Mouse (Mus musculus) forebrain, embryonic 14.5 days (tissue): ENCODE results near the gene Card9. TPM values are rescaled to one million over a fixed set of nuclear protein-coding genes. Genes with fewer than 3 reads are reported as not detected.

Source experiments
- ATAC-seq: fragments of 200-750 bp; cut with Nextera tagmentation; 2 replicates; pipeline ENCODE4 v1.8.0; 2017; ENCODE audit warnings: mild to moderate bottlenecking, moderate library complexity
- DNase-seq: peaks from one replicate; pipeline ENCODE4 v3.0.0-alpha.2; 2015; ENCODE audit warnings: low spot score
- H3K27ac ChIP-seq: fragments of 300-500 bp; sonication (generic); 2 replicates; pipeline ENCODE4 v1.5.1; 2014; ENCODE audit warnings: low read depth, mild to moderate bottlenecking, control low read depth, low read length, moderate library complexity
- H3K27me3 ChIP-seq: fragments of 300-500 bp; sonication (generic); replicated peaks from 2 replicates; pipeline ENCODE4 v1.6.1; 2014; ENCODE audit warnings: low read length, control low read depth, mixed read lengths; ENCODE audit not compliant: control insufficient read depth, insufficient read depth
- H3K36me3 ChIP-seq: fragments of 300-500 bp; sonication (generic); 2 replicates; pipeline ENCODE4 v1.6.1; 2014; ENCODE audit warnings: low read length, control low read depth; ENCODE audit not compliant: control insufficient read depth, insufficient read depth
- H3K4me1 ChIP-seq: fragments of 300-500 bp; sonication (generic); 2 replicates; pipeline ENCODE4 v1.6.1; 2014; ENCODE audit warnings: antibody characterized with exemption, low read length, control low read depth; ENCODE audit not compliant: control insufficient read depth, insufficient read depth
- H3K4me2 ChIP-seq: fragments of 300-500 bp; sonication (generic); 2 replicates; pipeline ENCODE4 v1.6.1; 2014; ENCODE audit warnings: mild to moderate bottlenecking, control low read depth, low read length
- H3K4me3 ChIP-seq: fragments of 300-500 bp; sonication (generic); 2 replicates; pipeline ENCODE4 v1.5.1; 2014; ENCODE audit warnings: low read depth, low read length, control low read depth
- H3K9ac ChIP-seq: fragments of 300-500 bp; sonication (generic); 2 replicates; pipeline ENCODE4 v1.6.1; 2014; ENCODE audit warnings: mild to moderate bottlenecking, low read length, control low read depth, moderate library complexity
- H3K9me3 ChIP-seq: fragments of 300-500 bp; sonication (generic); replicated peaks from 2 replicates; pipeline ENCODE4 v1.6.1; 2016; ENCODE audit warnings: low read length, control low read depth, mixed read lengths; ENCODE audit not compliant: control insufficient read depth
- WGBS: fragments of 180-500 bp; shearing (Covaris S2); extraction: QIAGEN DNeasy Blood & Tissue Kit; methylation state at CpG from one replicate; pipeline ENCODE4 v1.1.7; 2014; 5-methylcytosine and 5-hydroxymethylcytosine counted together
- polyA plus RNA-seq: library from polyadenylated mRNA; unstranded; fragments of >200 nt; fragmentation: Nextera tagmentation; extraction: Ambion mirVana; gene quantifications from 2 replicates; pipeline ENCODE4 v1.2.1, GENCODE M21; 2014

Card9 gene
- polyA plus RNA-seq, 1 experiment from 2014 or later: 1.1 TPM

DNA sequence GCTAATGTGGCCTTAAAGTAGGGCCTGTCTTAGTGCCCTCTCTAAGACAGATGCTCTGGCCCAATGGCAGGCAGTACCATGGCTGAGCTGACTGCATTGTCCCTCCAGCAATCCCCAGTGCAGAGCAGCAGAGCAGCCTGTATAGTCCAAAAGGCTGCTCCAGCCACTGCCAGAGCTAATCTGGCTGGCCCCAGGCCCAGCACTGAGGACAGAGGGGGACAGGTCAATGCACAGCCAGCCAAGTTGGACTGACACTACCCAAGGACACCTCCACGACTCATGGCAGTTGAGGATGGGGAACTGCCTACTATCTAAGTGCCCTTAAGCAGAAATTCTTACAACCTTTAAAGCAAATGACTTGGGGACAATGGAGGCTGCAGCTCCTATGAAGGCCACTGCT, 7.9 kb upstream of the Card9 start:
- ATAC-seq: no peak
- H3K4me1 ChIP-seq: no peaks in the 10 kb centered on the region
- WGBS: 88% methylated on average over 1 of the region's 1 CpGs
- H3K27me3 ChIP-seq: no peaks in the 10 kb centered on the region
- no peak overlapping the region for H3K9ac ChIP-seq
- no peaks in the 10 kb centered on the region for H3K9me3 ChIP-seq
- no peak for DNase-seq
- no peak overlapping the region for H3K4me3 ChIP-seq
- H3K36me3 ChIP-seq: peaks cover 98% of the 10 kb centered on the region
- H3K4me2 ChIP-seq: no peak overlapping the region
- no peak overlapping the region for H3K27ac ChIP-seq

DNA sequence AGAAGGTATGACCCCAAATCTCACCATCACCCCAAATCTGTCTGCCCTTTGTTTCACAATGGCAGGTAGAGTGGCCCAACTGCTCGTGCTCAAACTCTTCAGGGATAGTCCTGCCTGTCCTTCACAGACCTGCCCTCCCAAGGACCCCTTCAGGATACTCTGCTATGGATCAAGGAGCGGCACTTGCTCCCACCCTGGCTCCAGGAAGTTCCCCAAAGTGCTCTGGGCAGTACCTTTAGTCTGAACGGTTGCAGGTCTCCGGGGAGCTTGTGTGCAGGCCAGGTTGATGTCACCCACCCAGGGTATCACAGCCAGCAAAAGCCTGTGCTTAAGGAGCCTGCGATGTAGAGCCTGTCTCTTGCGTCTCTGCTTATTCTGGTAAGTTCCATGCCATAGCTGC, 7.2 kb upstream of the Card9 start:
- no peaks in the 10 kb centered on the region for H3K9me3 ChIP-seq
- no peak overlapping the region for H3K27ac ChIP-seq
- no peaks in the 10 kb centered on the region for H3K4me1 ChIP-seq
- no peak overlapping the region for H3K9ac ChIP-seq
- DNase-seq: no peak
- no peaks in the 10 kb centered on the region for H3K27me3 ChIP-seq
- no peak overlapping the region for H3K4me2 ChIP-seq
- 91% methylated on average over 6 of the region's 6 CpGs for WGBS
- peaks cover 97% of the 10 kb centered on the region for H3K36me3 ChIP-seq
- no peak overlapping the region for H3K4me3 ChIP-seq
- no peak for ATAC-seq

DNA sequence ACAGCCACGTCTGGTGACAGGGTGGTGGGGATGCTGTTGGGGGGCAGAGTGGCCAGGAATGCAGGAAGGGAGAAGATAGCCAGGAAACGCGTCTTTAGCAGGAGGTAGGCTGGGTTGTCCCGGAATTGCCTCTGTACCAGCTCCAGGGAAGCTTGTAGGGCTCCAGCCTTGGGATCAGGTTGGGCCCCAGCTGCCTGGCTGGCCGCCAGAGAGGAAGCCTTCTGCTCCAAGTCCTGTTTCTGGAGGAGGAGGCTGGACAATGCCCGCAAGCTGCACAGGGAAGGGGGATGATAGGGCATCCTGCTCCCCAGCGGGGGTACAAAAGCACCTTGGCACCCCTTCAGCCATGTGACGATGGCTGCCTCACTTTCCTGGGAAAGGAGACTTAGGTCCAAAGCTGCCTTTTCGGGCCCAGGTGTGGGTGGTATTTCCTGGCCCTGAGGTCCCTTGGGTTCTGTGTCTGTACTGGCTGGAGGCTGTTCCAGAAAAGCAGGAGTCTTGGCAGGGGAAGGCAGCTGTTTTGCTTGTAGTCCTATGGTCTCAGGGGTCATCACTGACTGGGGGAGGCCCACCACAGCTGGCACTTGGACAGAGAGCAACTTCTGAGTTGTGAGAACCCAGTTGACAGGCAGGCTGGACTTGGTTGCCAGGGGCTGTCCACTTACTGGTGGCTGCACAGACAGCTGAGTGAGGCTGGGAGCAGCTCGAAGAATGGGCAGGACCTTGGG, 4.2 kb upstream of the Card9 start:
- no peaks in the 10 kb centered on the region for H3K4me1 ChIP-seq
- H3K27ac ChIP-seq: no peak overlapping the region
- H3K27me3 ChIP-seq: no peaks in the 10 kb centered on the region
- no peak for ATAC-seq
- H3K36me3 ChIP-seq: peaks cover 74% of the 10 kb centered on the region
- DNase-seq: no peak
- no peaks in the 10 kb centered on the region for H3K9me3 ChIP-seq
- H3K4me3 ChIP-seq: no peak overlapping the region
- WGBS: 89% methylated on average over 10 of the region's 10 CpGs
- no peak overlapping the region for H3K9ac ChIP-seq
- no peak overlapping the region for H3K4me2 ChIP-seq

DNA sequence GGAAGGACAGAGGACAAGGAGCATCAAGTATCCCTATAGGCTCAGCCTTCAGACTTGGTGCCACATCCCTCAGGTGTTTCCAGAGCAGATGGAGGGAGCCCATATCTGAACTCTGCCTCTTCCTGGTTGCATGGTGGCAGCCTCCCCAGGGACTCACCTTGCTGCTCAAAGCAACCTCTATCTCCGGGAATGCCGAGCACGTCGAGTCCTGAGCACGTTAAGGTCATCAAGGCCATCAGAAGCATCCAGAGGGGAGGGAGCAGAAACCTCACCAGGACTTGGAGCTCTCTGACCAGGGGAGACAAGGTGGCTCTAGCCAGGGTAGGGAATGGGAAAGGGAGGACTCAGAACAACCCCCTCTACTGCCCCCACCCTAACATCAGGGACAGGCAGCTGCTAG, 2.8 kb upstream of the Card9 start:
- ATAC-seq: no peak
- no peak for DNase-seq
- Histone ChIP-seq H3K9me3 (no peaks in the 10 kb centered on the region), H3K4me1 (no peaks in the 10 kb centered on the region), H3K36me3 (peaks cover 59% of the 10 kb centered on the region), H3K27me3 (no peaks in the 10 kb centered on the region), H3K27ac (no peak overlapping the region), H3K4me3 (no peak overlapping the region), H3K9ac (no peak overlapping the region), H3K4me2 (no peak overlapping the region)
- WGBS: 90% methylated on average over 5 of the region's 5 CpGs

DNA sequence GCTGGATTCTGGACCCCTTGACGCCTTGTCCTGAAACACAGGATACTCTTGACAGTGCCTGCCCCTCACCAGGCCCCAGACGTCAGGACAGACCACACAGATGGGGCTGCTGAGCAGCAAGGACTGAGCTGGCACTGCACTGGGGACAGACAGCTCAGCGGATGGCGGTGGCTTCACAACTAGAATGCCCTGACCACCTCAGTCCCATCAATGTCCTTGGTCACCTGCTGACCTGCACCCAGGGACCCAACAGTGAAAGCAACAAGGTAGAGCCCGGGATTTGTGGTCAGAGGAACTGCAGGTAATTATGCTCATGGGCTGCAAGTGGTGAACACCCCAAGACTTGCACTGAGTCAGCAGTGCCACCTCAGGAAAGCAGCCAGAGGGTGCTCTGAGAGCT, 2.3 kb upstream of the Card9 start:
- Histone ChIP-seq H3K9ac (no peak overlapping the region), H3K36me3 (peaks cover 55% of the 10 kb centered on the region)
- ATAC-seq: no peak

DNA sequence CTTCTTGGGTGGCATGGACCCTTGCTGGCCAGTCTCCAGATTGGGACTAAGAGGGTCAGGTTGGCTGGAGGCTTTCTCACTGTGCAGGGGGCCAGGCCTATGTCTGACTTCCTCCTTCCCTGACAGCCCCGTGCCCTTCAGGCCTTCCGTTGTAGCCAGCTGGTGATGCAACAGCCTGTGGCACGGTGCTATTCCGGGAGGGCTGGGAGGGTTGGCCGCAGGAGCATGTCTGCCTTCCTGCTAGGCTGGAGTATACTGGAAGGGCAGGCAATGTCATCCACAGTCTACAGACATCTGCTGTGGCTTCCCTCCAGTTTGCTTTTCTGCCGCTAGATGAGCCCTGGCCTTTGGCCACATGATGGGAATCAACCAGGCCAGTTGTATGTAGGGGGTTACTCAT, 735 bp downstream of the Card9 start:
- WGBS: 84% methylated on average over 6 of the region's 6 CpGs
- peaks cover 25% of the 10 kb centered on the region for H3K36me3 ChIP-seq
- no peak for DNase-seq
- no peaks in the 10 kb centered on the region for H3K4me1 ChIP-seq
- H3K4me2 ChIP-seq: no peak overlapping the region
- no peak overlapping the region for H3K27ac ChIP-seq
- no peak for ATAC-seq
- no peaks in the 10 kb centered on the region for H3K27me3 ChIP-seq
- no peak overlapping the region for H3K4me3 ChIP-seq
- no peak overlapping the region for H3K9ac ChIP-seq
- H3K9me3 ChIP-seq: no peaks in the 10 kb centered on the region

More for the DNA sequence above, 2.3 kb upstream of the Card9 start:
- Histone ChIP-seq H3K9me3 (no peaks in the 10 kb centered on the region), H3K27me3 (no peaks in the 10 kb centered on the region), H3K27ac (no peak overlapping the region), H3K4me2 (no peak overlapping the region), H3K4me3 (no peak overlapping the region), H3K4me1 (no peaks in the 10 kb centered on the region)
- WGBS: 84% methylated on average over 5 of the region's 5 CpGs
- no peak for DNase-seq

DNA sequence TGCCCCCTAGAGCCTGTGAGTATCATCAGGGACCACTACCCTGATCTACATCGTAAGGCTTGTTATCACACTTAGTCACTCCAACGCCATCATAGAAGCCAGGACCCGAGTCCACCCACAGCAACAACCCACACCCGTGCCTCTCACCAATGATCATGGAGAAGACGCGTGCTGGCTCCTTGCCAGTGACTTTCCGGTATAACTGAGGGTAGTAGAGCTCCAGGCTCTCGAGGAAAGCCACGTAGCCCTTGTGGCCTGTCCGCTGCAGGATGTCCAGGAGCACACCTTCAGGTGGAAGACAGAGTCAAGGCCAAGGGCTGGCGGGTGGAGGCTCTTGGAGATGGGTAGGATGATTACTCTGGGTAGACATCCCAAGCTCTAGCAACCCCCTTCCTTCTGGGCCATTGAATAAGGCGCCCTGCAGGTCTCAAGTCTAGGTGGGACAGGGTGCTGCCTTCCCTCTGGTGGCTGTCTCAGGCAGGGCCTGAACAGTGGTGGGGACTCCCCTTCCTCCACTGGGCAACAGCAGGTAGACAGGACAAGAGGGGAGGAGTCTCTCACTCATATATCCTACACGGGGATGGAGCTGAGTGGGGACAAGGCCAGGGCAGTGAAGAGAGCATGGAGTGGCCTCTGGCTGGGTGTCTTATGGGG, 1.9 kb downstream of the Card9 start:
- no peak overlapping the region for H3K9ac ChIP-seq
- 90% methylated on average over 13 of the region's 13 CpGs for WGBS
- H3K27ac ChIP-seq: no peak overlapping the region
- H3K27me3 ChIP-seq: no peaks in the 10 kb centered on the region
- no peak overlapping the region for H3K4me3 ChIP-seq
- DNase-seq: no peak
- H3K4me2 ChIP-seq: no peak overlapping the region
- H3K9me3 ChIP-seq: no peaks in the 10 kb centered on the region
- peaks cover 13% of the 10 kb centered on the region; the same call in 1 of the 2 replicates for H3K36me3 ChIP-seq
- H3K4me1 ChIP-seq: no peaks in the 10 kb centered on the region
- ATAC-seq: no peak

DNA sequence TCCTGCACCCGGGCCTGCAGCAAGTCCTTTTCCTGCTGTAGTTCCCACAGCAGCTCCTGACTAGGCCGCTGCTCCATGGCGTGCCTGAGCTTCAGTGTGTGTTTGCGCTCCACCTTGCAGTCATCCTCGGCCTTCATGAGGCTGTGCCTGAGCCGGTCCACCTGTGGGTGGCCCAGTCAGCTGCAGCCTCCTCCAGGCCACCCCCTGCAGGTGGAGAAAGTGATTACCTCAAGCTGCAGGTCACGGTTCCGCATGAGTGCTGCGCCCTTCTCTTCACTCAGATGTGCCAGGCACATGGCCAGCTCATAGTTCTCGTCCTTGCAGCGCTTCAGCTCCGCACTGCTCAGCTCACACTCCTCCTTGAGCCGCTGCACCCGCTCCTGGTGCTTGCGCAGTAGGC, 3.2 kb downstream of the Card9 start:
- ATAC-seq (no peak), DNase-seq (no peak)
- no peaks in the 10 kb centered on the region for H3K27me3 ChIP-seq
- no peak overlapping the region for H3K27ac ChIP-seq
- H3K4me3 ChIP-seq: no peak overlapping the region
- H3K4me1 ChIP-seq: peaks cover 7% of the 10 kb centered on the region
- H3K9ac ChIP-seq: no peak overlapping the region
- no peak overlapping the region for H3K4me2 ChIP-seq
- no peaks in the 10 kb centered on the region for H3K9me3 ChIP-seq
- H3K36me3 ChIP-seq: 0 out of 2 replicates have a peak, but pooled peaks cover 4% of the 10 kb centered on the region
- 43% methylated on average over 15 of the region's 15 CpGs for WGBS

DNA sequence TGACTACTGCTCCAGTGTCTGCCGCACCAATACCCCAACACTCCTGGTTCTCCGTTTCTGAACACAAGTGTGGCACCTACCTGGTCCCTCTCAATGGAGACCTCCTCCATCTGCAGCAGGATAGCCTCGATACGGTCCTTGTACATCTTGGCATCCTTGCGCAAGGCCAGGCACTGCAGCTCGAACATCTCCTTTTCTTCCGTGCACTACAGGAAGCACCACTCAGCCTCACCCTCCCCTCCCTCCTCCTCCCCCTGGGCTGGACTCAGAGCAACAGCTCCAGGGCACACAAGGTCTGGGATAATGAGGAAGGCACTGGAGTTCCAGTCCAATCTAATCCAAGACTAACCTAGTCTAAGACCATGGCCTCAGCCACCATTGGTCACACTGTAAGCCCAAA, 4.0 kb downstream of the Card9 start:
- no peak for ATAC-seq

More for the DNA sequence above, 4.0 kb downstream of the Card9 start:
- no peaks in the 10 kb centered on the region for H3K9me3 ChIP-seq
- WGBS: 76% methylated on average over 7 of the region's 7 CpGs
- no peaks in the 10 kb centered on the region for H3K36me3 ChIP-seq
- H3K4me2 ChIP-seq: no peak overlapping the region
- H3K27ac ChIP-seq: no peak overlapping the region
- H3K9ac ChIP-seq: no peak overlapping the region
- peaks cover 7% of the 10 kb centered on the region for H3K4me1 ChIP-seq
- H3K4me3 ChIP-seq: no peak overlapping the region
- no peaks in the 10 kb centered on the region for H3K27me3 ChIP-seq
- DNase-seq: no peak
